Mouse (Mus musculus): ENCODE measurements at regions not wholly inside any gene's neighbourhood (a gene's known extent, or its start where the extent isn't known, plus 50 kb on each side); places are given as distances from the start of the nearest gene placed in this dataset.

GRCm38 (mm10) chr8:56706377-56706776 is 155.5 kb downstream of the Fbxo8 start:
- TF ChIP-seq NANOG (IDR thresholded peaks at IDR 0.05; ENCODE audit: borderline replicate concordance, low read length) (no peak), CTCF (conservative IDR thresholded peaks at IDR 0.05; ENCODE audit: low read length) (no peak)

Measured in E14TG2a.4 (cell line).